Mouse (Mus musculus) G1E (cell line): Measurements from ENCODE around the gene Rnd1. TPM values are rescaled to one million over a fixed set of nuclear protein-coding genes. Genes with fewer than 3 reads are reported as not detected.

Experiments
- ATAC-seq: 2 replicates; pipeline ENCODE4 v1.8.0; 2016; ENCODE audit warnings: mild to moderate bottlenecking; ENCODE audit not compliant: insufficient number of reproducible peaks, poor library complexity, low FRiP score, severe bottlenecking; ENCODE audit errors: extremely low read depth
- DNase-seq: peaks from one replicate; pipeline ENCODE4 v3.0.0; 2012; ENCODE audit warnings: low spot score
- H3K27me3 ChIP-seq: 2 replicates; pipeline ENCODE4 v1.6.1; 2012; ENCODE audit warnings: mild to moderate bottlenecking, low read length, inconsistent platforms; ENCODE audit not compliant: insufficient read depth
- H3K36me3 ChIP-seq: replicated peaks from 2 replicates; pipeline ENCODE3; 2012; ENCODE audit warnings: mild to moderate bottlenecking, inconsistent platforms
- H3K4me1 ChIP-seq: 2 replicates; pipeline ENCODE4 v1.6.1; 2012; ENCODE audit warnings: low read depth, low read length, inconsistent platforms, mixed read lengths; ENCODE audit not compliant: insufficient read depth
- H3K4me3 ChIP-seq: 2 replicates; pipeline ENCODE4 v1.5.1; 2012; ENCODE audit warnings: low read depth, mild to moderate bottlenecking, inconsistent platforms, low read length, moderate library complexity, mixed read lengths
- H3K9me3 ChIP-seq: replicated peaks from 2 replicates; pipeline ENCODE4 v1.6.1; 2012; ENCODE audit warnings: inconsistent platforms
- CTCF ChIP-seq: IDR thresholded peaks from 2 replicates; pipeline ENCODE4 v1.5.1; 2012; ENCODE audit warnings: low read depth, low read length, inconsistent platforms, mixed read lengths
- GATA1 ChIP-seq: IDR thresholded peaks from 2 replicates; pipeline ENCODE4 v1.6.1; 2012; ENCODE audit warnings: borderline replicate concordance, low read length, inconsistent platforms, mixed read lengths
- GATA2 ChIP-seq: IDR thresholded peaks from 2 replicates; pipeline ENCODE4 v1.6.1; 2012; ENCODE audit warnings: low read depth, low read length, inconsistent platforms, borderline replicate concordance
- POLR2AphosphoS5 ChIP-seq: IDR thresholded peaks from 2 replicates; pipeline ENCODE4 v1.6.1; 2012; ENCODE audit warnings: low read depth, low read length, inconsistent platforms; ENCODE audit not compliant: insufficient replicate concordance
- TAL1 ChIP-seq: conservative IDR thresholded peaks from 2 replicates; pipeline ENCODE4 v1.6.1; 2012; ENCODE audit warnings: low read depth, low read length, inconsistent platforms, mixed read lengths
- polyA plus RNA-seq: library from polyadenylated mRNA; stranded (reverse); fragments of >175 nt; gene quantifications from 2 replicates; pipeline ENCODE4 v1.2.3, GENCODE M21; 2012
- total RNA-seq, 2 experiments: library from RNA; stranded (forward) in 1 of 2; stranded (reverse) in 1 of 2; fragments of 200-1000 nt in 1 of 2; fragments of >200 nt in 1 of 2; fragmentation: Nextera tagmentation in 1 of 2; gene quantifications; 2 replicates each; pipeline ENCODE4 v1.2.3; 2014 to 2017

Rnd1 gene
- total and polyA plus RNA-seq, 3 experiments: 1.1 to 3.2 (median 1.2) TPM

GRCm38 (mm10) chr15:98674284-98674993 lies 2.8 kb downstream of the Rnd1 start:
- ATAC-seq (no peak), DNase-seq (no peak)
- Histone ChIP-seq H3K4me1 (peaks cover 66% of the 10 kb centered on the region), H3K4me3 (no peak overlapping the region), H3K9me3 (no peaks in the 10 kb centered on the region), H3K27me3 (peaks cover 26% of the 10 kb centered on the region), H3K36me3 (peaks cover 46% of the 10 kb centered on the region)
- no peak for TF ChIP-seq TAL1
- TF ChIP-seq CTCF: no peak
- TF ChIP-seq POLR2AphosphoS5: no peak
- TF ChIP-seq GATA2: no peak
- TF ChIP-seq GATA1: no peak

GRCm38 (mm10) chr15:98673732-98674131 lies 3.5 kb downstream of the Rnd1 start:
- Histone ChIP-seq H3K4me3 (no peak overlapping the region), H3K4me1 (peaks cover 59% of the 10 kb centered on the region), H3K27me3 (peaks cover 26% of the 10 kb centered on the region), H3K9me3 (no peaks in the 10 kb centered on the region), H3K36me3 (peaks cover 50% of the 10 kb centered on the region)
- TF ChIP-seq TAL1: no peak
- no peak for TF ChIP-seq CTCF
- TF ChIP-seq POLR2AphosphoS5: no peak
- no peak for TF ChIP-seq GATA2
- no peak for TF ChIP-seq GATA1
- DNase-seq (no peak), ATAC-seq (no peak)

- ATAC-seq: no peak
- Histone ChIP-seq H3K36me3 (peaks cover 50% of the 10 kb centered on the region), H3K27me3 (peaks cover 26% of the 10 kb centered on the region)
Measured at GRCm38 (mm10) chr15:98672592-98672991, 4.7 kb downstream of the Rnd1 start.

GRCm38 (mm10) chr15:98664042-98664907 lies 13.0 kb downstream of the Rnd1 start:
- Histone ChIP-seq H3K27me3 (no peaks in the 10 kb centered on the region), H3K4me3 (no peak overlapping the region), H3K9me3 (no peaks in the 10 kb centered on the region), H3K36me3 (peaks cover 21% of the 10 kb centered on the region), H3K4me1 (peaks cover 19% of the 10 kb centered on the region)
- TF ChIP-seq TAL1 (no peak), GATA1 (no peak), CTCF (no peak), POLR2AphosphoS5 (no peak)
- no peak for ATAC-seq
- DNase-seq: no peak

More at GRCm38 (mm10) chr15:98672592-98672991, 4.7 kb downstream of the Rnd1 start:
- no peaks in the 10 kb centered on the region for H3K9me3 ChIP-seq
- H3K4me1 ChIP-seq: peaks cover 48% of the 10 kb centered on the region
- no peak for DNase-seq
- no peak for TF ChIP-seq POLR2AphosphoS5
- no peak overlapping the region for H3K4me3 ChIP-seq

GRCm38 (mm10) chr15:98662567-98663545 lies 14.4 kb downstream of the Rnd1 start, which contains the start of gene Ddx23:
Gene Ddx23, minus strand, starts transcription at chr15:98662894.
- Histone ChIP-seq H3K9me3 (no peaks in the 10 kb centered on the region), H3K4me1 (peaks cover 28% of the 10 kb centered on the region), H3K4me3 (peak within 1 kb of the TSS; percentile 79), H3K36me3 (peaks cover 32% of the 10 kb centered on the region), H3K27me3 (no peaks in the 10 kb centered on the region)
- TF ChIP-seq TAL1: no peak
- TF ChIP-seq GATA2: no peak
- TF ChIP-seq GATA1: no peak
- DNase-seq (peak; percentile 81), ATAC-seq (peak; percentile 91)

- DNase-seq (no peak), ATAC-seq (peak; percentile 31; the same call in 1 of the 2 replicates)
- no peaks in the 10 kb centered on the region for H3K9me3 ChIP-seq
- TF ChIP-seq GATA2 (no peak), CTCF (no peak), POLR2AphosphoS5 (no peak), GATA1 (no peak), TAL1 (peak; percentile 23; the same call in 1 of the 2 replicates)
- H3K4me1 ChIP-seq: peaks cover 31% of the 10 kb centered on the region
- peaks cover 39% of the 10 kb centered on the region for H3K36me3 ChIP-seq
- H3K27me3 ChIP-seq: no peaks in the 10 kb centered on the region
- H3K4me3 ChIP-seq: peak overlapping the region; percentile 79
Measured at GRCm38 (mm10) chr15:98662198-98662566, 15.1 kb downstream of the Rnd1 start.
